Mouse (Mus musculus): ENCODE data around the gene Clock.

Clock gene

GRCm38 (mm10) chr5:76304452-76305341 lies at the start of gene Clock:
Clock (minus strand) TSS chr5:76304792.
- DNase-seq: peak; percentile 67 to 68

- DNase-seq: no peak
Measured at GRCm38 (mm10) chr5:76351953-76352611, 47.5 kb upstream of the Clock start.

GRCm38 (mm10) chr5:76351537-76351936 lies 46.9 kb upstream of the Clock start:
- DNase-seq: no peak

GRCm38 (mm10) chr5:76346137-76346536 lies 41.5 kb upstream of the Clock start:
- no peak for DNase-seq

- DNase-seq: no peak
Measured at GRCm38 (mm10) chr5:76340931-76341330, 36.3 kb upstream of the Clock start.

- DNase-seq: no peak
Measured at GRCm38 (mm10) chr5:76337100-76337499, 32.5 kb upstream of the Clock start.

GRCm38 (mm10) chr5:76333833-76334232 lies 29.2 kb upstream of the Clock start:
- DNase-seq: no peak

- no peak for DNase-seq
Measured at GRCm38 (mm10) chr5:76330953-76331352, 26.4 kb upstream of the Clock start, which contains the start of gene Pdcl2. Pdcl2 (minus strand) TSS chr5:76331156.

GRCm38 (mm10) chr5:76327296-76327695 lies 22.7 kb upstream of the Clock start:
- DNase-seq: no peak

- no peak for DNase-seq
Measured at GRCm38 (mm10) chr5:76325113-76325512, 20.5 kb upstream of the Clock start.

GRCm38 (mm10) chr5:76321249-76322196 lies 16.9 kb upstream of the Clock start:
- DNase-seq: no peak

GRCm38 (mm10) chr5:76308206-76308605 lies 3.6 kb upstream of the Clock start:
- no peak for DNase-seq

- DNase-seq: no peak
Measured at GRCm38 (mm10) chr5:76306261-76306660, 1.7 kb upstream of the Clock start.

- no peak for DNase-seq
Measured at GRCm38 (mm10) chr5:76305616-76306015, 1.0 kb upstream of the Clock start.

GRCm38 (mm10) chr5:76303745-76304451 lies 694 bp downstream of the Clock start:
- peak; percentile 37 to 46 for DNase-seq

GRCm38 (mm10) chr5:76303379-76303744 lies 1.2 kb downstream of the Clock start:
- DNase-seq: no peak

- no peak for DNase-seq
Measured at GRCm38 (mm10) chr5:76302009-76302408, 2.6 kb downstream of the Clock start.

- DNase-seq: no peak
Measured at GRCm38 (mm10) chr5:76289234-76289691, 15.3 kb downstream of the Clock start.

- DNase-seq: no peak
Measured at GRCm38 (mm10) chr5:76288256-76288655, 16.3 kb downstream of the Clock start.

GRCm38 (mm10) chr5:76287062-76287461 lies 17.5 kb downstream of the Clock start:
- no peak for DNase-seq

GRCm38 (mm10) chr5:76285699-76286098 lies 18.9 kb downstream of the Clock start:
- no peak for DNase-seq

- no peak for DNase-seq
Measured at GRCm38 (mm10) chr5:76283890-76284289, 20.7 kb downstream of the Clock start.
